8 mouse cellular contexts compared by ENCODE assay signal in the genomic region with DNA sequence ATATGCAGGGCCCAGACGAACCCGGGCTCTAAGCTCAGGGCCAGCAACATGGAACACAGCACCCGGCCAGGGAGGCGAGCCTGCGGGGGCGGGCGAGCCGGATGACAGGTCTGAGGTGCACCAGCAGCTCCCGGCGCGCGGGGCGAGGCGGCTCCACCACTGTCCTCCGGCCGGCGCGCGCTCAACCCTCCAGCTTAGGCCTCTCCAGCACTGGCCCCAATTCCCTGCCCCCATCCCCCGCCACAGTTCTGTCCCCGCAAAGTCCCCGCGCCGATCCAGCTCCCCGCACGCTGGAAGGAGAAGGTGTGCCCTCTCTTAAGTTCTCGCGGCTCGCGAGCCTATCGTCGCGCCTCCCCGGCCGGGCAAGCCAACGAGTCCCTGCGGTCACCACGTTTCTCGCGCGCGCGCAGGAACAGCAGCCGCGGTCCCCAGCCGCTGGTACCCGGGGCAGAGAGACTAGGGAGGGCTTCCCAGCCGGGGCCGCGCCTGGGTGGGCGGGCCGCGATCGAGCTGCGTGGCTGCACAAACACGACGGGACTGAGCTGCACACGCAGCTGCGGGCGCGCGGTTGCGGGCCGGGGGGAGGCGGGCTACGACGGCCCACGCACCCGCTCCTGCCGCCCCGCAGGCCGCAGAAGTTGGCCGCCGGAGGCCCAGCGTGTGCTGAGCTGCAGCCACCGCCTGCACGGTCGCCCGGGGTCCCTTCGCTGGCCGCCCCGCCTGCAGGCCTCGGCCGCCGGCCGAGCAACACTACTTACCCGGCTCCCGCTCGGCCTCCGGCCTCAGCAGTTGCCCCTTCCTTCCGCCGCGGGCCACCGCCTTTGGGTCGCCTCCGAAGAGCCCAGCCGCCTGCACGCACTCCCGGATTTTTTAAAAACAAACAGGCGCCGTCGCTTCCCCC. TPM values are rescaled to one million over a fixed set of nuclear protein-coding genes. Genes with fewer than 3 reads are reported as not detected.
A peak's percentile ranks its signal among the peaks of the same experiment; 100 is the strongest.
DNase-seq lines count a peak whose midpoint lies in the region; ATAC-seq lines count a peak whose summit lies in the region.

No protein-coding gene starts in this region.

- peak; percentile 78 for DNase-seq in 416B (ENCODE audit: low read depth)
- DNase-seq in T-cell, adult 2 months (ENCODE audit: low spot score) = peak; percentile 86
- peak; percentile 63 to 70 for DNase-seq in cerebellum, postnatal 4 days (ENCODE audit: low spot score in 2 of 2)
- DNase-seq in gastrocnemius, postnatal 25 days = peak; percentile 58
- peak; percentile 58 for DNase-seq in liver, embryonic 13.5 days
- peak; percentile 71 for DNase-seq in naive thymus-derived CD4-positive, alpha-beta T cell, adult 2 months (ENCODE audit: low read depth)
- DNase-seq in testis, postnatal 14 days (ENCODE audit: low spot score) = peak; percentile 50

- H3K4me2 ChIP-seq in intestine, embryonic 16.5 days (ENCODE audit: low read depth, low read length) = peak overlapping the region; percentile 96
- peak overlapping the region; percentile 98 for H3K4me2 ChIP-seq in liver, embryonic 13.5 days

- peak overlapping the region; percentile 99 for H3K27ac ChIP-seq in intestine, embryonic 16.5 days (ENCODE audit: low read length)
- peak overlapping the region; percentile 98 for H3K27ac ChIP-seq in liver, embryonic 13.5 days

- peaks cover 60% of the 10 kb centered on the region for H3K4me1 ChIP-seq in intestine, embryonic 16.5 days (ENCODE audit: control insufficient read depth, insufficient read depth, low read length)
- H3K4me1 ChIP-seq in liver, embryonic 13.5 days (replicated peaks) = peaks cover 83% of the 10 kb centered on the region

- H3K9ac ChIP-seq in intestine, embryonic 16.5 days (ENCODE audit: low read depth, low read length) = peak overlapping the region; percentile 95
- H3K9ac ChIP-seq in liver, embryonic 13.5 days = peak overlapping the region; percentile 99

- peak; percentile 23 for ATAC-seq in intestine, embryonic 16.5 days
- ATAC-seq in liver, embryonic 13.5 days (ENCODE audit: low read depth) = peak; percentile 49

- under 1% methylated on average over 78 of the region's 102 CpGs for WGBS in intestine, embryonic 16.5 days
- WGBS in liver, embryonic 13.5 days (ENCODE audit: insufficient replicate concordance) = under 1% methylated on average over 102 of the region's 102 CpGs

- H3K9me3 ChIP-seq in intestine, embryonic 16.5 days (ENCODE audit: control insufficient read depth, low read length) = no peaks in the 10 kb centered on the region
- H3K9me3 ChIP-seq in liver, embryonic 13.5 days (replicated peaks) = no peaks in the 10 kb centered on the region

- no peaks in the 10 kb centered on the region for H3K36me3 ChIP-seq in intestine, embryonic 16.5 days (ENCODE audit: control insufficient read depth, insufficient read depth, low read length)
- peaks cover 9% of the 10 kb centered on the region; the same call in 1 of the 2 replicates for H3K36me3 ChIP-seq in liver, embryonic 13.5 days

- H3K4me3 ChIP-seq in intestine, embryonic 16.5 days (ENCODE audit: low read length) = peak overlapping the region; percentile 82
- peak overlapping the region; percentile 97 for H3K4me3 ChIP-seq in liver, embryonic 13.5 days (replicated peaks)

- no peaks in the 10 kb centered on the region for H3K27me3 ChIP-seq in intestine, embryonic 16.5 days (replicated peaks; ENCODE audit: control insufficient read depth, insufficient read depth, low read length)
- no peaks in the 10 kb centered on the region for H3K27me3 ChIP-seq in liver, embryonic 13.5 days

RNA-seq across cellular contexts. Expression of a gene that starts 25.7 kb away (rescaled TPM):
- total RNA-seq in gastrocnemius, postnatal 25 days (2021) = 1 to 10 TPM; 8.0 to 9.9 TPM
- 6.3 and 6.7 TPM in 2 replicates for polyA plus RNA-seq in intestine, embryonic 16.5 days (2015; fragmentation: Nextera tagmentation; extraction: Ambion mirVana)
- 3.7 and 4.4 TPM in 2 replicates for polyA plus RNA-seq in liver, embryonic 13.5 days (2015; fragmentation: Nextera tagmentation; extraction: Ambion mirVana)

RNA-seq across cellular contexts. Expression of a gene that starts 44.7 kb away (rescaled TPM):
- under 1 TPM; 0.10 to 0.24 TPM for total RNA-seq in gastrocnemius, postnatal 25 days (2021)
- polyA plus RNA-seq in intestine, embryonic 16.5 days (2015; fragmentation: Nextera tagmentation; extraction: Ambion mirVana) = 0.34 and 0.67 TPM in 2 replicates
- 0.14 TPM in 1 of 2 replicates, not detected in the other for polyA plus RNA-seq in liver, embryonic 13.5 days (2015; fragmentation: Nextera tagmentation; extraction: Ambion mirVana)

Comparison
In these comparisons a context has a peak if more than half of its experiments do, and no peak if none do; other contexts are left out.
1. Peak in every context shown above with its lines: DNase-seq, ATAC-seq, H3K4me3 ChIP-seq and H3K27ac ChIP-seq.